Mouse (Mus musculus): ENCODE data around the gene Scube3. TPM values are rescaled to one million over a fixed set of nuclear protein-coding genes. Genes with fewer than 3 reads are reported as not detected.
A peak's percentile ranks its signal among the peaks of the same experiment; 100 is the strongest.

The Scube3 gene
- polyA plus RNA-seq, 1 experiment = 26.5 TPM

- no peak for DNase-seq (ENCODE audit: low read depth)
- TF ChIP-seq CTCF (IDR thresholded peaks at IDR 0.05; ENCODE audit: borderline replicate concordance, extremely low read depth, insufficient read depth, insufficient read length) = no peak
- TF ChIP-seq POLR2A (IDR thresholded peaks at IDR 0.05; ENCODE audit: borderline replicate concordance, extremely low read depth, insufficient read depth, insufficient read length, poor library complexity, severe bottlenecking) = no peak
Observed at GRCm38 (mm10) chr17:28135496-28135895, 6.4 kb upstream of the Scube3 start.

- DNase-seq (ENCODE audit: low read depth) = peak; percentile 68
Observed at GRCm38 (mm10) chr17:28136266-28136665, 5.7 kb upstream of the Scube3 start.

DNA sequence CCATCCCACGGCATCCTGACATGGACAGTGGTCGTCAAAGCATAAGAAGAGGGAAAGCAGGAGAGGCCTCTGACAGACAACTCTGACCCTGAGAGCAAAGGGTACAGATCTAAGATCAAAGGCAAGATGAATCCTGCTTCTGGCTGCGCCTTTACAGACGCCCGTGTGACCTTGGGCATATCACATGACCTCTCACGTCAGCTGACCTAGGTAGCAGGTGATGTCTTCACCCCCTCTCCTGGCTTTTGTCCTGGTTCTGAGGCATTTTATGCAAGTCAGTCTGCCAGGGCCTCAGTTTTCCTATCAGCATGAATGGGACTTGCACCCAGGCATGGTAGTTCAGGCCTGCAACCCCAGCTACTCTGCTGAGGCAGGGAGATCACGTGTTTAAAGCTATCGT lies 3.9 kb upstream of the Scube3 start:
- TF ChIP-seq CTCF (IDR thresholded peaks at IDR 0.05; ENCODE audit: borderline replicate concordance, extremely low read depth, insufficient read depth, insufficient read length) (no peak), POLR2A (IDR thresholded peaks at IDR 0.05; ENCODE audit: borderline replicate concordance, extremely low read depth, insufficient read depth, insufficient read length, poor library complexity, severe bottlenecking) (no peak)
- no peak for DNase-seq (ENCODE audit: low read depth)

More at GRCm38 (mm10) chr17:28136266-28136665, 5.7 kb upstream of the Scube3 start:
- TF ChIP-seq CTCF (IDR thresholded peaks at IDR 0.05; ENCODE audit: borderline replicate concordance, extremely low read depth, insufficient read depth, insufficient read length) = no peak
- TF ChIP-seq POLR2A (IDR thresholded peaks at IDR 0.05; ENCODE audit: borderline replicate concordance, extremely low read depth, insufficient read depth, insufficient read length, poor library complexity, severe bottlenecking) = no peak

- TF ChIP-seq CTCF (IDR thresholded peaks at IDR 0.05; ENCODE audit: borderline replicate concordance, extremely low read depth, insufficient read depth, insufficient read length) (no peak), POLR2A (IDR thresholded peaks at IDR 0.05; ENCODE audit: borderline replicate concordance, extremely low read depth, insufficient read depth, insufficient read length, poor library complexity, severe bottlenecking) (no peak)
Observed at GRCm38 (mm10) chr17:28138685-28139084, 3.3 kb upstream of the Scube3 start.

GRCm38 (mm10) chr17:28140431-28141204 lies 1.3 kb upstream of the Scube3 start:
- TF ChIP-seq POLR2A (IDR thresholded peaks at IDR 0.05; ENCODE audit: borderline replicate concordance, extremely low read depth, insufficient read depth, insufficient read length, poor library complexity, severe bottlenecking) = no peak
- TF ChIP-seq CTCF (IDR thresholded peaks at IDR 0.05; ENCODE audit: borderline replicate concordance, extremely low read depth, insufficient read depth, insufficient read length) = no peak
- DNase-seq (ENCODE audit: low read depth) = peak; percentile 38

More at GRCm38 (mm10) chr17:28138685-28139084, 3.3 kb upstream of the Scube3 start:
- DNase-seq (ENCODE audit: low read depth) = no peak

GRCm38 (mm10) chr17:28141205-28141650 lies 713 bp upstream of the Scube3 start:
- DNase-seq (ENCODE audit: low read depth) = peak; percentile 48
- TF ChIP-seq POLR2A (IDR thresholded peaks at IDR 0.05; ENCODE audit: borderline replicate concordance, extremely low read depth, insufficient read depth, insufficient read length, poor library complexity, severe bottlenecking) (no peak), CTCF (IDR thresholded peaks at IDR 0.05; ENCODE audit: borderline replicate concordance, extremely low read depth, insufficient read depth, insufficient read length) (no peak)

DNA sequence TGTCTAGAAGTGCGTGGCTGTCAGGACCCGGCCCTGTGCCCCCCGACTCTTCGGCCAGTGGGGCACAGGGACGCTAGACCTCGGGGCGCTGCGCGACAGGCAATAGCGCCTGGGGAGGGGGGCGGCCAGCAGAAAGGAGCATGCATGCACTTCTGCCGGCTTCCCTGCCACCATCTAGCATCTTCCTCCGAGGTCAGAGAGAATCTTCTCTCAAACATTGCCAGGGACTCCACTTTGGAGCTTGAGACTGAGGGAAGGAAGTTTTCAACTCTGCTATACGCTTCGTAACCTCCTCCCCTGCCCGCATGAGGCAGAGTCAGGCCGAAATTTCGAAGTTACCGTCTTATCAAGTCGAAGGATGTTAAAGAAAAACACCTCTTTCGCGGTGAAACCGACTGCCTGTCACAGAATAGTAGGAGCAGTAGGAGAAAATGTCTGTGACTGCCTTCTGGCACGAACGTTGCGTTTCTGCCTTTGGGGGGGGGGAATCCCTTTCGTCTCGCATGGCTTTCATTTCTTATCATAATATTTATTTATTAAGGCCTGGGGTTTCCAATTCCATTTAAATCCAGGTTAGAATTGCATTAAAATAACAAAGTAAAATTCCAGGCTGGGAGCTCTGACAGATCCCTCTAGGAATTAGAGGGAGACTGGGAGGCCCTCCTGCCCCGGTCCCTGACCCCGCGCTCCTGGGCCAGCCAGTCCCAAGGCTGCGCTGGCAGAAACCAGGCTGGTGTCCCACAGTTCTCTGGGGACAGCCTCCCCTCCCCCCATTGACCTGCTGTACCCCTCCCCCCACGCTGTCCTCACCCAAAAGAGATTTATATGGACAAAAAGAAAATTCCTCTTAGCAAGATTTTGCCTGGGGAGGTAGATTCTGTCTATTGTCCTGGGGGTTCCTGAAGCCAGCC lies 1.0 kb downstream of the Scube3 start:
- peak; percentile 55 for DNase-seq (ENCODE audit: low read depth)
- no peak for TF ChIP-seq POLR2A (IDR thresholded peaks at IDR 0.05; ENCODE audit: borderline replicate concordance, extremely low read depth, insufficient read depth, insufficient read length, poor library complexity, severe bottlenecking)
- TF ChIP-seq CTCF (IDR thresholded peaks at IDR 0.05; ENCODE audit: borderline replicate concordance, extremely low read depth, insufficient read depth, insufficient read length) = no peak

DNA sequence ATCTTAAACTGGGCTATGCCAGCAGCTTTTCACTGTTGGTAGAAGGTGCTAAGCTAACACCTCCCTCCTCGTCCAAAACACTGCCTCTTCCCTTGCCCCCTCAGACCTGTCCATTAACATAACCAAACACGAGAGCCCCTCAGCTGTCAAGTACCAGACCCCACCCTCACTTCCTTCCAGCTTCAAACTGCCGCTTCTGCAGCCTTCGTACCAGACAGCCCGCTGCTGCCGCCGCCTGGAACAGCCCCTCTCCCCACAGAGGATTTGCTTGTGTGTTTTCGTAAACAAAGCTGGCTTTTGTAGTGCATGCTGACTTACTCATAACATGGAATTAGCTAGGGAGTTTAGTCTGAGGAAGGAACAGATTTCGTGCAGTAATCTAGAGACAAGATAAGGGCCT lies 1.8 kb downstream of the Scube3 start:
- peak; percentile 76 for DNase-seq (ENCODE audit: low read depth)
- TF ChIP-seq CTCF (IDR thresholded peaks at IDR 0.05; ENCODE audit: borderline replicate concordance, extremely low read depth, insufficient read depth, insufficient read length) = no peak
- TF ChIP-seq POLR2A (IDR thresholded peaks at IDR 0.05; ENCODE audit: borderline replicate concordance, extremely low read depth, insufficient read depth, insufficient read length, poor library complexity, severe bottlenecking) = no peak

- no peak for DNase-seq (ENCODE audit: low read depth)
- TF ChIP-seq CTCF (IDR thresholded peaks at IDR 0.05; ENCODE audit: borderline replicate concordance, extremely low read depth, insufficient read depth, insufficient read length) (no peak), POLR2A (IDR thresholded peaks at IDR 0.05; ENCODE audit: borderline replicate concordance, extremely low read depth, insufficient read depth, insufficient read length, poor library complexity, severe bottlenecking) (no peak)
Observed at GRCm38 (mm10) chr17:28144241-28144640, 2.3 kb downstream of the Scube3 start.

- no peak for DNase-seq (ENCODE audit: low read depth)
- TF ChIP-seq CTCF (IDR thresholded peaks at IDR 0.05; ENCODE audit: borderline replicate concordance, extremely low read depth, insufficient read depth, insufficient read length) = no peak
Observed at GRCm38 (mm10) chr17:28148288-28148687, 6.3 kb downstream of the Scube3 start.

GRCm38 (mm10) chr17:28149734-28150133 lies 7.8 kb downstream of the Scube3 start:
- no peak for TF ChIP-seq POLR2A (IDR thresholded peaks at IDR 0.05; ENCODE audit: borderline replicate concordance, extremely low read depth, insufficient read depth, insufficient read length, poor library complexity, severe bottlenecking)
- no peak for TF ChIP-seq CTCF (IDR thresholded peaks at IDR 0.05; ENCODE audit: borderline replicate concordance, extremely low read depth, insufficient read depth, insufficient read length)
- peak; percentile 47 for DNase-seq (ENCODE audit: low read depth)
